Mouse (Mus musculus) liver, postnatal 0 days (tissue): Measurements from ENCODE around the gene Aamp.

Source experiments
- CTCF ChIP-seq: sonication (generic); IDR thresholded peaks from 2 replicates; pipeline ENCODE4 v1.5.1; 2016; ENCODE audit warnings: antibody characterized with exemption, low read depth
- EP300 ChIP-seq: IDR thresholded peaks from 2 replicates; pipeline ENCODE4 v1.6.1; 2016; ENCODE audit warnings: antibody characterized with exemption, low read depth, mild to moderate bottlenecking

DNA sequence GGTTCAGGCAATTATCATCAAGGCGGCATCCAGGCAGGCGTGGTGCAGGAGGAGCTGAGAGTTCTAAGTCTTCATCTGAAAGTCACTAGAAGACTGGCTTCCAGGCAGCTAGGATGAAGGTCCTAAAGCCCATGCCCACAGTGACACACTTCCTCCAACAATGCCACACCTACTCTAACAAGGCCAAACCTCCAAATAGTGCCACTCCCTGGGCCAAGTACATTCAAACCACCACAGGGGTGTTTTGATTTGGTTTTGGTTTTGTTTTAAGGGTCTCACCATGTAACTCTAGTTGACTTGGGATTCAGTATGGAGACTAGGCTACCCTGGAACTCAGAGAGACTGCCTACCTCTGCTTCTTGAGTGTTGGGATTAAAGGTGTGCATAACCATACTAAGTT lies 21.0 kb upstream of the Aamp start, which contains the start of gene Tmbim1:
- TF ChIP-seq CTCF (no peak), EP300 (no peak)
